Mouse (Mus musculus) liver, adult 2 months (tissue): ENCODE results near the gene Chrnb2. TPM values are rescaled to one million over a fixed set of nuclear protein-coding genes. Genes with fewer than 3 reads are reported as not detected.

ENCODE experiments used
- DNase-seq: peaks from one replicate; pipeline ENCODE4 v3.0.0-alpha.2; 2011; ENCODE audit warnings: low read depth, low spot score; ENCODE audit errors: extremely low read depth
- H3K27ac ChIP-seq: fragments of 200-500 bp; replicated peaks from 2 replicates; pipeline ENCODE4 v1.5.1; 2012; ENCODE audit warnings: low read depth, mild to moderate bottlenecking, control low read depth, inconsistent platforms, low read length; ENCODE audit not compliant: insufficient read depth
- H3K27me3 ChIP-seq: fragments of 200-500 bp; 2 replicates; pipeline ENCODE4 v1.6.1; 2012; ENCODE audit warnings: mild to moderate bottlenecking, moderate library complexity, low read length, inconsistent platforms; ENCODE audit not compliant: control insufficient read depth, insufficient read depth
- H3K36me3 ChIP-seq: fragments of 200-500 bp; 2 replicates; pipeline ENCODE4 v1.6.1; 2012; ENCODE audit warnings: low read length, inconsistent platforms; ENCODE audit not compliant: control insufficient read depth, insufficient read depth
- H3K4me1 ChIP-seq: fragments of 200-500 bp; 2 replicates; pipeline ENCODE4 v1.6.1; 2011; ENCODE audit warnings: low read length; ENCODE audit not compliant: control insufficient read depth, insufficient read depth
- H3K4me3 ChIP-seq: fragments of 200-500 bp; 2 replicates; pipeline ENCODE4 v1.5.1; 2011; ENCODE audit warnings: low read depth, mild to moderate bottlenecking, control low read depth, low read length, moderate library complexity; ENCODE audit not compliant: insufficient read depth
- H3K79me2 ChIP-seq: fragments of 200-500 bp; 2 replicates; pipeline ENCODE4 v1.6.1; 2012; ENCODE audit warnings: inconsistent platforms, mild to moderate bottlenecking, low read length, moderate library complexity; ENCODE audit not compliant: control insufficient read depth, insufficient read depth
- H3K9ac ChIP-seq: fragments of 200-500 bp; 2 replicates; pipeline ENCODE4 v1.6.1; 2012; ENCODE audit warnings: low read depth, mild to moderate bottlenecking, control low read depth, inconsistent platforms, low read length
- CTCF ChIP-seq: fragments of 200-500 bp; IDR thresholded peaks from 2 replicates; pipeline ENCODE4 v1.5.1; 2011; ENCODE audit warnings: low read depth, low read length, control low read depth
- POLR2A ChIP-seq: fragments of 200-500 bp; IDR thresholded peaks from 2 replicates; pipeline ENCODE4 v1.6.1; 2011; ENCODE audit warnings: low read length, control low read depth; ENCODE audit not compliant: insufficient read depth; ENCODE audit errors: extremely low read depth
- WGBS: fragments of 180-500 bp; shearing (Covaris S2); methylation state at CpG from one replicate; pipeline ENCODE4 v1.1.7; 2018; 5-methylcytosine and 5-hydroxymethylcytosine counted together
- polyA plus RNA-seq: library from polyadenylated mRNA; depleted of rRNA; stranded (reverse); fragments of >200 nt; gene quantifications from 2 replicates; pipeline ENCODE4 v1.2.3, GENCODE M21; 2012
- total RNA-seq: library from RNA; depleted of rRNA; stranded (reverse); fragments of >200 nt; gene quantifications from 2 replicates; pipeline ENCODE4 v1.2.3, GENCODE M21; 2014

Chrnb2 gene
- total and polyA plus RNA-seq, 2 experiments, result 0.28 to 0.42 TPM

DNA sequence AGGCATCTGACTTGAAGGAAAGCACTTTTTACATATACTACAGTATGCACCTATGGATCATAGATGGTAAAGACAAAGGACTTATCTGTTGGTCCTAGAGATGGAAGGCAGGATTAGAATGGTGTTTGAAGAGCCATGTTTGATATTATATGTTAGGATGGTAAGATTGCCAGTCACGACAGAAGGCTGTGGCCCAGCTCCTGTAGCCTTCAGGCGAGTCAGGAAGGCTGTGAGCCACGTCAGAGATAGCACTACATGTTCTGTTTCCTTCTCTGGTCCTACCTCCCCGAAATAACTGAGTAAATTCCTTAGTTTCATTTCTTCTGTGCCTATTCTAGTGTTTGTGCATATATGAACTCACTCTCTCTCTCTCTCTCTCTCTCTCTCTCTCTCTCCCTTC, 32.3 kb downstream of the Chrnb2 start:
- H3K4me3 ChIP-seq, result no peak overlapping the region
- 81% methylated on average over 4 of the region's 4 CpGs for WGBS
- TF ChIP-seq CTCF (no peak), POLR2A (no peak)
- H3K27me3 ChIP-seq, result no peaks in the 10 kb centered on the region
- peaks cover 5% of the 10 kb centered on the region; the same call in 1 of the 2 replicates for H3K36me3 ChIP-seq
- peaks cover 8% of the 10 kb centered on the region; the same call in 1 of the 2 replicates for H3K4me1 ChIP-seq
- DNase-seq, result no peak
- no peak overlapping the region for H3K27ac ChIP-seq
- H3K9ac ChIP-seq, result no peak overlapping the region
- peaks cover 14% of the 10 kb centered on the region; the same call in 1 of the 2 replicates for H3K79me2 ChIP-seq

DNA sequence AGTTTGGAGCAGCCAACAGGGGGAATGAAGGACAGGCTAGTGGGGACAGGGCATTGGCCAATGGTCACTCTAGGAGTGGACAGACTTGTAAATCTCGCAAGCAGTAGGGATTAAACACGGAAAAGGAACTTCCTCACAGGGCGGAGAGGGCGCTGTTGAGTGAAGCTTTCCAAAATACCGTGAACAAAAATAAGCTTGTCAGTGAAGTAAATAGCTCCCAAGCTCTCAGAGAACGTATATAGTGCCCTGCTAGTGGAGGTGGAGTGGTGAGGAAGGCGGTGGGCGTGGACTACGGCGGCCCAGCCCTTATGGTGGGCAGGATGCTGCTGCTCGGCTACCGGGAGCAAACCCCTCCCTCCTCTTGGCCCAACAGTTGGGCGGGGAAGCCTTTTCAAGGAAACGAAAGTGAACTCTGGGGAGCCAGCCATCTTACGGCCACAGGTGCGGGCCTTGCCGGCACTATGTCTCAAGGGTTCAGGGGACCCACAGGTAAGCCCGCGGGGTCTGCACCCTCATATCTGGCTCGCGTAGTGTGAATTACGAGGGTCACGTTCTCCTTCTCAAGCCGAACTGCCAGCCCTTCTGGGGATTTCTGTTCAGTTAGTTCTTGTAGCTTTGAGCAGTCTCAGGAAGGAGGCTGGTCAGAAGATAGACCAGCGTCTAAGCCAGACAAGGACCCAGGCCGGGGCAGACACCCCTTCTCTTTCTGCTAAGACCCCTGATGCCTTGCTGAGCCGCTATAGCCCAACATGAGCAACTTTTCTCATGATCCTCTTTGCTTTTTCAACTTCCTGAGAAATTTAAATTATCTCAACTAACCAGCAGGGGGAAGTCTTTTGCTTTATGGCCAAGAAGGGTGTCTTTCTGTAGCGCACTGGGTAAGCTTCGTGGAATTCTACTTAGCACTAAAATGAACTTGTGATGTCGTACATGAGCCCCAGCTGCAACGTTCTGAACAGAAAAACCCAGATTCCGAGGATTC, 33.8 kb downstream of the Chrnb2 start:
- Histone ChIP-seq H3K27me3 (no peaks in the 10 kb centered on the region), H3K9ac (peak overlapping the region; percentile 79), H3K4me1 (peaks cover 8% of the 10 kb centered on the region; the same call in 1 of the 2 replicates), H3K36me3 (no peaks in the 10 kb centered on the region), H3K27ac (peak overlapping the region; percentile 85), H3K79me2 (peaks cover 14% of the 10 kb centered on the region; the same call in 1 of the 2 replicates), H3K4me3 (peak overlapping the region; percentile 66)
- TF ChIP-seq POLR2A (peak; percentile 76; the same call in 1 of the 2 replicates), CTCF (no peak)
- DNase-seq, result peak; percentile 86
- WGBS, result under 1% methylated on average over 31 of the region's 32 CpGs

DNA sequence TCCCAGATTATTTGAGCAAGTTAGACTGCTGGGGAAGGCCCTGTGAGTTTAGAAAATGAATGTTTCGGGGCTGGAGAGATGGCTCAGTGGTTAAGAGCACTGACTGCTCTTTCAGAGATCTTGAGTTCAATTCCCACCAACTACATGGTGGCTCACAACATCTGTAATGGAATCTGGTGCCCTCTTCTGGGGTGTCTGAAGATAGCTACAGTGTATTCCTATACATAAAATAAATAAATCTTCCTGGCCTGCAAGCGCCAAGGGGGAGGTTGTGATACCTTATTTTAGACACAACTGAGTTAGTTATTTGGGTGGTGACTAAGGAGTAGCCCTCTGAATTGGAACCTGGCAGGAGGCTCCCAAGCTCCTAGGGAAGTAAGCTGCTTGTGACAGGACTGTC, 35.6 kb downstream of the Chrnb2 start:
- H3K27ac ChIP-seq, result no peak overlapping the region
- H3K9ac ChIP-seq, result no peak overlapping the region
- H3K27me3 ChIP-seq, result no peaks in the 10 kb centered on the region
- H3K36me3 ChIP-seq, result no peaks in the 10 kb centered on the region
- WGBS, result 77% methylated on average over 2 of the region's 2 CpGs
- H3K4me1 ChIP-seq, result peaks cover 8% of the 10 kb centered on the region; the same call in 1 of the 2 replicates
- DNase-seq, result no peak
- no peak overlapping the region for H3K4me3 ChIP-seq
- peaks cover 14% of the 10 kb centered on the region; the same call in 1 of the 2 replicates for H3K79me2 ChIP-seq
- TF ChIP-seq POLR2A, result no peak

DNA sequence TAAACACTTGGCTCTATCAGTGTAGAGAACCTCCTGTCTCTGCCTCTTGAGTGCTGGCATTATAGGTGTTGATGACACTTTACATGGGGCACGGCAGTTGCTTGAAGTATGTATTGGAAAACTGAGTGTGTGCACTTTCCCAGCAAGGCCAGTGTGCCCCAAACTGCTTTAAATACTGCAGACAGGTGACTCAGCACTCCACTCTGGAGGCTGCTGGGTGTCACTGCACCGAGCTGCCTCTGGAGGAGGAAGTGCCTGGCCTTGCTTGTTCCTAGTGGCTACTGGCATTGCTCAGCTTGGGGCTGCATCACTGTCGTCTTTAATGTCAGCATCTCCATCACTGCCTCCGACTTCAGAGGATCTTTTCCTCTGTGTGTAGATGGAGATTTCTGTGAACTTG, 37.4 kb downstream of the Chrnb2 start:
- H3K9ac ChIP-seq, result no peak overlapping the region
- 21% methylated on average over 4 of the region's 4 CpGs for WGBS
- no peak for TF ChIP-seq POLR2A
- TF ChIP-seq CTCF, result peak; percentile 73
- DNase-seq, result peak; percentile 17
- no peaks in the 10 kb centered on the region for H3K36me3 ChIP-seq
- peaks cover 8% of the 10 kb centered on the region; the same call in 1 of the 2 replicates for H3K4me1 ChIP-seq
- no peak overlapping the region for H3K4me3 ChIP-seq
- H3K27me3 ChIP-seq, result no peaks in the 10 kb centered on the region
- H3K27ac ChIP-seq, result no peak overlapping the region
- peaks cover 9% of the 10 kb centered on the region; the same call in 1 of the 2 replicates for H3K79me2 ChIP-seq

DNA sequence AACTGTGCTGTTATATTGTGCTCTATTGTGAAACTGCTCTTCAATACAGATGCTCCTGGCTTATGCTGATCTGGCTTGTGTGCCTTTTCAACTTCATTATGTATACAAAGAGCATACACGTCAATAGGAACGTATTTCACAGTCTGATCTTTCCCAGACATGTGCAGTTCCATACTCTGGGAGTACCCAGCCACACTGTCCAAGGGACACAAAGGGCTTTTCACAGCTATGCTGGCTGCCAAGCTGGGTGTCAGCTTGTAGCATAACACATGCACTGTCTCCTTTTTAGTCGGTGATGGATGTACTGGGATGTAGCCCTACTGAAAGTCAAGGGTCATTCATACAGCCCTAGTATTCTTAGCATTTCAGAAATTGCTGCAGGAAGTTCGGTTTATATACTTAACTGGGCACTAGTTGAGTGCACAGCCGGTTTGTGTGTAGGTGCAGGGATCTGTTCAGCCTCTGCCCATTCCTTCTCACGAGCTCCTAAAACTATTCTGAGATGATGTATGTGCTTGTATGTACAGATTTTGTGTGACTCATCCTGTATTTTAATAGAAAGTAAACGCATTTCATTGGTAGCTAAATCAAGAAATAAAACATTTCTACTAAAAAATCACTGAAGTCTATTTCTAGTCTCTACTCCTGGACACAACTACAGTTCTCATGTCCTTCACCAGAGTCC, 40.9 kb downstream of the Chrnb2 start:
- Histone ChIP-seq H3K27ac (no peak overlapping the region), H3K4me3 (no peak overlapping the region), H3K27me3 (no peaks in the 10 kb centered on the region), H3K9ac (no peak overlapping the region), H3K36me3 (no peaks in the 10 kb centered on the region), H3K79me2 (no peaks in the 10 kb centered on the region), H3K4me1 (no peaks in the 10 kb centered on the region)
- no peak for TF ChIP-seq POLR2A
- 86% methylated on average over 7 of the region's 7 CpGs for WGBS
- no peak for DNase-seq

DNA sequence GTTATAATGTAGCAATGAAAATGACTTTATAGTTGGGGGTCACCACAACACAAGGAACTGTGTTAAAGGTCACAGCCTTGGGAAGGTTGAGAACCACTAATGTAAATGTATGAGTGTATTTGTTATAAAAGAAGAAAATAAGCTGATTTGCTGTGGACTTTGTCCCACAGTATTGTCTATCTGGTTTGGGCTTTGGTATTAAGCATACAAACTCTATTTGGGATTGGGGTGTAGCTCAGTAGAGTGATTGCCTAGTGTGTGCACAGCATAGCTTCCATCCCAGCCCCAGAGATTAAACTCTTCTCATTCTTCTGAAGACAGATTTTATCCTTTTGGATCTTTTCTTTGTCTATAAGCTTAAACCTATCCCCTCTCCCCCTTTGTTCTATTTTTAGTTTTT, 42.4 kb downstream of the Chrnb2 start:
- H3K27ac ChIP-seq, result no peak overlapping the region
- H3K4me1 ChIP-seq, result no peaks in the 10 kb centered on the region
- H3K79me2 ChIP-seq, result no peaks in the 10 kb centered on the region
- TF ChIP-seq POLR2A (no peak), CTCF (no peak)
- no peak overlapping the region for H3K4me3 ChIP-seq
- no peaks in the 10 kb centered on the region for H3K27me3 ChIP-seq
- H3K36me3 ChIP-seq, result no peaks in the 10 kb centered on the region
- H3K9ac ChIP-seq, result no peak overlapping the region
- no peak for DNase-seq
